Mouse (Mus musculus) liver, postnatal 0 days (tissue): ENCODE measurements around the gene Gpr33. TPM values are rescaled to one million over a fixed set of nuclear protein-coding genes. Genes with fewer than 3 reads are reported as not detected.
A peak's percentile ranks its signal among the peaks of the same experiment; 100 is the strongest.

Experiments used
- ATAC-seq: fragments of 200-750 bp; cut with Nextera tagmentation; 2 replicates; pipeline ENCODE4 v1.8.0; 2017; ENCODE audit warnings: mild to moderate bottlenecking, moderate library complexity
- DNase-seq: peaks from one replicate; pipeline ENCODE4 v3.0.0-alpha.2; 2016
- H3K27ac ChIP-seq: fragments of 300-500 bp; sonication (generic); 2 replicates; pipeline ENCODE4 v1.5.1; 2014; ENCODE audit warnings: antibody characterized with exemption, moderate library complexity, mild to moderate bottlenecking, low read depth
- H3K27me3 ChIP-seq: fragments of 300-500 bp; sonication (generic); 2 replicates; pipeline ENCODE4 v1.6.1; 2014; ENCODE audit warnings: low read length, control low read depth, mixed read lengths; ENCODE audit not compliant: insufficient read depth
- H3K36me3 ChIP-seq: fragments of 300-500 bp; sonication (generic); replicated peaks from 2 replicates; pipeline ENCODE4 v1.6.1; 2014; ENCODE audit warnings: mild to moderate bottlenecking, control low read depth, low read length, moderate library complexity, mixed read lengths; ENCODE audit not compliant: insufficient read depth
- H3K4me1 ChIP-seq: fragments of 300-500 bp; sonication (generic); 2 replicates; pipeline ENCODE4 v1.6.1; 2014; ENCODE audit warnings: antibody characterized with exemption, mild to moderate bottlenecking, control low read depth; ENCODE audit not compliant: insufficient read depth
- H3K4me2 ChIP-seq: fragments of 300-500 bp; sonication (generic); 2 replicates; pipeline ENCODE4 v1.6.1; 2014; ENCODE audit warnings: low read depth, mild to moderate bottlenecking, low read length, moderate library complexity, mixed read lengths
- H3K4me3 ChIP-seq: fragments of 300-500 bp; sonication (generic); 2 replicates; pipeline ENCODE4 v1.5.1; 2014; ENCODE audit warnings: low read depth, low read length
- H3K9ac ChIP-seq: fragments of 300-500 bp; sonication (generic); replicated peaks from 2 replicates; pipeline ENCODE4 v1.6.1; 2014; ENCODE audit warnings: mild to moderate bottlenecking, moderate library complexity
- H3K9me3 ChIP-seq: fragments of 300-500 bp; sonication (generic); 2 replicates; pipeline ENCODE4 v1.6.1; 2016; ENCODE audit warnings: mild to moderate bottlenecking, control low read depth, low read length, mixed read lengths
- CTCF ChIP-seq: sonication (generic); IDR thresholded peaks from 2 replicates; pipeline ENCODE4 v1.5.1; 2016; ENCODE audit warnings: antibody characterized with exemption, low read depth
- EP300 ChIP-seq: IDR thresholded peaks from 2 replicates; pipeline ENCODE4 v1.6.1; 2016; ENCODE audit warnings: antibody characterized with exemption, low read depth, mild to moderate bottlenecking
- WGBS: fragments of 180-500 bp; shearing (Covaris S2); extraction: QIAGEN DNeasy Blood & Tissue Kit; methylation state at CpG from one replicate; pipeline ENCODE4 v1.1.7; 2014; ENCODE audit not compliant: insufficient replicate concordance; 5-methylcytosine and 5-hydroxymethylcytosine counted together
- polyA plus RNA-seq: library from polyadenylated mRNA; unstranded; fragments of >200 nt; fragmentation: Nextera tagmentation; extraction: Ambion mirVana; gene quantifications from 2 replicates; pipeline ENCODE4 v1.2.1, GENCODE M21; 2015

Gene Gpr33
- not detected in 2 replicates for polyA plus RNA-seq

GRCm38 (mm10) chr12:52027963-52028362 lies at the start of gene Gpr33:
Gpr33 (minus strand) TSS chr12:52028063.
- Histone ChIP-seq H3K4me3 (no peak within 1 kb of the TSS), H3K27ac (no peak within 1 kb of the TSS), H3K36me3 (no peaks in the 10 kb centered on the region), H3K4me1 (no peaks in the 10 kb centered on the region), H3K9me3 (no peaks in the 10 kb centered on the region), H3K27me3 (no peaks in the 10 kb centered on the region), H3K9ac (no peak within 1 kb of the TSS), H3K4me2 (no peak within 1 kb of the TSS)
- 73% methylated on average over 3 of the region's 3 CpGs for WGBS
- TF ChIP-seq EP300, result no peak
- no peak for TF ChIP-seq CTCF
- DNase-seq (no peak), ATAC-seq (no peak)

- Histone ChIP-seq H3K36me3 (no peaks in the 10 kb centered on the region), H3K4me3 (no peak overlapping the region), H3K4me1 (no peaks in the 10 kb centered on the region), H3K27ac (no peak overlapping the region), H3K9me3 (no peaks in the 10 kb centered on the region), H3K27me3 (no peaks in the 10 kb centered on the region), H3K4me2 (no peak overlapping the region), H3K9ac (no peak overlapping the region)
- DNase-seq (no peak), ATAC-seq (no peak)
- 23% methylated on average over 2 of the region's 2 CpGs for WGBS
- TF ChIP-seq CTCF, result no peak
- TF ChIP-seq EP300, result no peak
These were observed 21.5 kb upstream of the Gpr33 start for GRCm38 (mm10) chr12:52049324-52049723.

- ATAC-seq (no peak), DNase-seq (no peak)
- Histone ChIP-seq H3K4me3 (no peak overlapping the region), H3K4me1 (no peaks in the 10 kb centered on the region), H3K36me3 (no peaks in the 10 kb centered on the region), H3K27me3 (no peaks in the 10 kb centered on the region), H3K4me2 (no peak overlapping the region), H3K9me3 (no peaks in the 10 kb centered on the region), H3K9ac (no peak overlapping the region), H3K27ac (no peak overlapping the region)
- WGBS, result 27% methylated on average over 4 of the region's 4 CpGs
- no peak for TF ChIP-seq EP300
- TF ChIP-seq CTCF, result no peak
These were observed 18.5 kb upstream of the Gpr33 start for GRCm38 (mm10) chr12:52046371-52046770.

- Histone ChIP-seq H3K4me2 (no peak overlapping the region), H3K4me1 (no peaks in the 10 kb centered on the region), H3K36me3 (no peaks in the 10 kb centered on the region), H3K9ac (no peak overlapping the region), H3K27ac (no peak overlapping the region), H3K9me3 (no peaks in the 10 kb centered on the region), H3K27me3 (no peaks in the 10 kb centered on the region), H3K4me3 (no peak overlapping the region)
- WGBS, result 71% methylated on average over 10 of the region's 10 CpGs
- DNase-seq (no peak), ATAC-seq (no peak)
- no peak for TF ChIP-seq CTCF
- no peak for TF ChIP-seq EP300
These were observed 15.0 kb upstream of the Gpr33 start for GRCm38 (mm10) chr12:52042818-52043336.

- H3K4me2 ChIP-seq, result no peak overlapping the region
- ATAC-seq, result no peak
- no peak for DNase-seq
- 54% methylated on average over 3 of the region's 3 CpGs for WGBS
- no peaks in the 10 kb centered on the region for H3K27me3 ChIP-seq
- H3K4me1 ChIP-seq, result no peaks in the 10 kb centered on the region
- H3K9me3 ChIP-seq, result no peaks in the 10 kb centered on the region
- H3K4me3 ChIP-seq, result no peak overlapping the region
- TF ChIP-seq EP300, result no peak
- peak; percentile 60 for TF ChIP-seq CTCF
- no peaks in the 10 kb centered on the region for H3K36me3 ChIP-seq
- no peak overlapping the region for H3K27ac ChIP-seq
- H3K9ac ChIP-seq, result no peak overlapping the region
These were observed 10.5 kb upstream of the Gpr33 start for GRCm38 (mm10) chr12:52038352-52038751.

- 73% methylated on average over 3 of the region's 3 CpGs for WGBS
- Histone ChIP-seq H3K9me3 (no peaks in the 10 kb centered on the region), H3K4me1 (no peaks in the 10 kb centered on the region), H3K27me3 (no peaks in the 10 kb centered on the region), H3K27ac (no peak overlapping the region), H3K4me2 (no peak overlapping the region), H3K4me3 (no peak overlapping the region), H3K36me3 (no peaks in the 10 kb centered on the region), H3K9ac (no peak overlapping the region)
- TF ChIP-seq EP300, result no peak
- TF ChIP-seq CTCF, result no peak
- no peak for ATAC-seq
- no peak for DNase-seq
These were observed 7.1 kb upstream of the Gpr33 start for GRCm38 (mm10) chr12:52034956-52035355.

GRCm38 (mm10) chr12:52032276-52032675 lies 4.4 kb upstream of the Gpr33 start:
- no peaks in the 10 kb centered on the region for H3K4me1 ChIP-seq
- no peak overlapping the region for H3K27ac ChIP-seq
- no peaks in the 10 kb centered on the region for H3K27me3 ChIP-seq
- no peaks in the 10 kb centered on the region for H3K36me3 ChIP-seq
- no peak overlapping the region for H3K4me3 ChIP-seq
- DNase-seq (no peak), ATAC-seq (no peak)
- no peak overlapping the region for H3K9ac ChIP-seq
- WGBS, result 84% methylated on average over 6 of the region's 6 CpGs
- no peak for TF ChIP-seq CTCF
- TF ChIP-seq EP300, result no peak
- no peaks in the 10 kb centered on the region for H3K9me3 ChIP-seq
- no peak overlapping the region for H3K4me2 ChIP-seq
